Mouse (Mus musculus): Measurements from ENCODE around the gene Ern1. TPM values are rescaled to one million over a fixed set of nuclear protein-coding genes. Genes with fewer than 3 reads are reported as not detected.

The Ern1 gene
- polyA plus RNA-seq, 1 experiment from 2014 or later = 3.8 TPM

- no peaks in the 10 kb centered on the region for H3K4me1 ChIP-seq (ENCODE audit: control insufficient read depth, insufficient read depth, low read length)
- H3K4me3 ChIP-seq (ENCODE audit: low read depth, low read length) = no peak overlapping the region
- DNase-seq (ENCODE audit: low spot score) = no peak
- ATAC-seq (replicated peaks; ENCODE audit: insufficient number of reproducible peaks, low FRiP score, low TSS enrichment, low read depth) = no peak
- no peak overlapping the region for H3K9ac ChIP-seq (replicated peaks; ENCODE audit: low read length)
- no peaks in the 10 kb centered on the region for H3K9me3 ChIP-seq (replicated peaks; ENCODE audit: control insufficient read depth, low read length)
- 87% methylated on average over 5 of the region's 5 CpGs for WGBS
- no peak overlapping the region for H3K27ac ChIP-seq (replicated peaks; ENCODE audit: low read depth, low read length)
- H3K36me3 ChIP-seq (replicated peaks; ENCODE audit: control insufficient read depth, insufficient read depth, low read depth, low read length) = no peaks in the 10 kb centered on the region
- no peak overlapping the region for H3K4me2 ChIP-seq (ENCODE audit: low read depth, low read length)
- H3K27me3 ChIP-seq (ENCODE audit: control insufficient read depth, insufficient read depth, low read length) = no peaks in the 10 kb centered on the region
These were observed 50.6 kb downstream of the Ern1 start for GRCm38 (mm10) chr11:106437039-106437438.

- Histone ChIP-seq H3K9ac (replicated peaks; ENCODE audit: low read length) (no peak overlapping the region), H3K27me3 (ENCODE audit: control insufficient read depth, insufficient read depth, low read length) (no peaks in the 10 kb centered on the region), H3K27ac (replicated peaks; ENCODE audit: low read depth, low read length) (no peak overlapping the region), H3K4me3 (ENCODE audit: low read depth, low read length) (no peak overlapping the region), H3K36me3 (replicated peaks; ENCODE audit: control insufficient read depth, insufficient read depth, low read depth, low read length) (no peaks in the 10 kb centered on the region), H3K4me2 (ENCODE audit: low read depth, low read length) (no peak overlapping the region), H3K4me1 (ENCODE audit: control insufficient read depth, insufficient read depth, low read length) (no peaks in the 10 kb centered on the region), H3K9me3 (replicated peaks; ENCODE audit: control insufficient read depth, low read length) (no peaks in the 10 kb centered on the region)
- DNase-seq (ENCODE audit: low spot score) = no peak
- 87% methylated on average over 5 of the region's 5 CpGs for WGBS
- no peak for ATAC-seq (replicated peaks; ENCODE audit: insufficient number of reproducible peaks, low FRiP score, low TSS enrichment, low read depth)
These were observed 57.3 kb downstream of the Ern1 start for GRCm38 (mm10) chr11:106430392-106430791.

GRCm38 (mm10) chr11:106429689-106430088 is 58.0 kb downstream of the Ern1 start:
- WGBS = 83% methylated on average over 4 of the region's 4 CpGs
- Histone ChIP-seq H3K36me3 (replicated peaks; ENCODE audit: control insufficient read depth, insufficient read depth, low read depth, low read length) (no peaks in the 10 kb centered on the region), H3K9me3 (replicated peaks; ENCODE audit: control insufficient read depth, low read length) (no peaks in the 10 kb centered on the region), H3K9ac (replicated peaks; ENCODE audit: low read length) (no peak overlapping the region), H3K4me2 (ENCODE audit: low read depth, low read length) (no peak overlapping the region), H3K27ac (replicated peaks; ENCODE audit: low read depth, low read length) (no peak overlapping the region), H3K4me3 (ENCODE audit: low read depth, low read length) (no peak overlapping the region), H3K27me3 (ENCODE audit: control insufficient read depth, insufficient read depth, low read length) (no peaks in the 10 kb centered on the region), H3K4me1 (ENCODE audit: control insufficient read depth, insufficient read depth, low read length) (no peaks in the 10 kb centered on the region)
- DNase-seq (ENCODE audit: low spot score) (no peak), ATAC-seq (replicated peaks; ENCODE audit: insufficient number of reproducible peaks, low FRiP score, low TSS enrichment, low read depth) (no peak)

- no peak overlapping the region for H3K4me2 ChIP-seq (ENCODE audit: low read depth, low read length)
- no peak overlapping the region for H3K27ac ChIP-seq (replicated peaks; ENCODE audit: low read depth, low read length)
- DNase-seq (ENCODE audit: low spot score) (no peak), ATAC-seq (replicated peaks; ENCODE audit: insufficient number of reproducible peaks, low FRiP score, low TSS enrichment, low read depth) (no peak)
- no peaks in the 10 kb centered on the region for H3K9me3 ChIP-seq (replicated peaks; ENCODE audit: control insufficient read depth, low read length)
- H3K9ac ChIP-seq (replicated peaks; ENCODE audit: low read length) = no peak overlapping the region
- 91% methylated on average over 2 of the region's 2 CpGs for WGBS
- no peaks in the 10 kb centered on the region for H3K27me3 ChIP-seq (ENCODE audit: control insufficient read depth, insufficient read depth, low read length)
- no peaks in the 10 kb centered on the region for H3K36me3 ChIP-seq (replicated peaks; ENCODE audit: control insufficient read depth, insufficient read depth, low read depth, low read length)
- no peaks in the 10 kb centered on the region for H3K4me1 ChIP-seq (ENCODE audit: control insufficient read depth, insufficient read depth, low read length)
- no peak overlapping the region for H3K4me3 ChIP-seq (ENCODE audit: low read depth, low read length)
These were observed 59.1 kb downstream of the Ern1 start for GRCm38 (mm10) chr11:106428556-106428955.

- Histone ChIP-seq H3K27ac (replicated peaks; ENCODE audit: low read depth, low read length) (no peak overlapping the region), H3K4me1 (ENCODE audit: control insufficient read depth, insufficient read depth, low read length) (no peaks in the 10 kb centered on the region), H3K4me3 (ENCODE audit: low read depth, low read length) (no peak overlapping the region), H3K9me3 (replicated peaks; ENCODE audit: control insufficient read depth, low read length) (no peaks in the 10 kb centered on the region), H3K4me2 (ENCODE audit: low read depth, low read length) (no peak overlapping the region), H3K9ac (replicated peaks; ENCODE audit: low read length) (no peak overlapping the region), H3K27me3 (ENCODE audit: control insufficient read depth, insufficient read depth, low read length) (no peaks in the 10 kb centered on the region), H3K36me3 (replicated peaks; ENCODE audit: control insufficient read depth, insufficient read depth, low read depth, low read length) (no peaks in the 10 kb centered on the region)
- DNase-seq (ENCODE audit: low spot score) (no peak), ATAC-seq (replicated peaks; ENCODE audit: insufficient number of reproducible peaks, low FRiP score, low TSS enrichment, low read depth) (no peak)
- WGBS = 81% methylated on average over 4 of the region's 4 CpGs
These were observed 59.5 kb downstream of the Ern1 start for GRCm38 (mm10) chr11:106428106-106428505.

GRCm38 (mm10) chr11:106426447-106426846 is 61.2 kb downstream of the Ern1 start:
- DNase-seq (ENCODE audit: low spot score) (no peak), ATAC-seq (replicated peaks; ENCODE audit: insufficient number of reproducible peaks, low FRiP score, low TSS enrichment, low read depth) (no peak)
- no peaks in the 10 kb centered on the region for H3K27me3 ChIP-seq (ENCODE audit: control insufficient read depth, insufficient read depth, low read length)
- H3K36me3 ChIP-seq (replicated peaks; ENCODE audit: control insufficient read depth, insufficient read depth, low read depth, low read length) = no peaks in the 10 kb centered on the region
- H3K9ac ChIP-seq (replicated peaks; ENCODE audit: low read length) = no peak overlapping the region
- H3K4me1 ChIP-seq (ENCODE audit: control insufficient read depth, insufficient read depth, low read length) = no peaks in the 10 kb centered on the region
- no peak overlapping the region for H3K4me2 ChIP-seq (ENCODE audit: low read depth, low read length)
- H3K27ac ChIP-seq (replicated peaks; ENCODE audit: low read depth, low read length) = no peak overlapping the region
- no peaks in the 10 kb centered on the region for H3K9me3 ChIP-seq (replicated peaks; ENCODE audit: control insufficient read depth, low read length)
- H3K4me3 ChIP-seq (ENCODE audit: low read depth, low read length) = no peak overlapping the region
- 84% methylated on average over 4 of the region's 4 CpGs for WGBS

- Histone ChIP-seq H3K9me3 (replicated peaks; ENCODE audit: control insufficient read depth, low read length) (no peaks in the 10 kb centered on the region), H3K4me3 (ENCODE audit: low read depth, low read length) (no peak overlapping the region), H3K4me1 (ENCODE audit: control insufficient read depth, insufficient read depth, low read length) (no peaks in the 10 kb centered on the region), H3K4me2 (ENCODE audit: low read depth, low read length) (no peak overlapping the region), H3K9ac (replicated peaks; ENCODE audit: low read length) (no peak overlapping the region), H3K27me3 (ENCODE audit: control insufficient read depth, insufficient read depth, low read length) (no peaks in the 10 kb centered on the region), H3K36me3 (replicated peaks; ENCODE audit: control insufficient read depth, insufficient read depth, low read depth, low read length) (no peaks in the 10 kb centered on the region), H3K27ac (replicated peaks; ENCODE audit: low read depth, low read length) (no peak overlapping the region)
- ATAC-seq (replicated peaks; ENCODE audit: insufficient number of reproducible peaks, low FRiP score, low TSS enrichment, low read depth) (no peak), DNase-seq (ENCODE audit: low spot score) (no peak)
- 89% methylated on average over 5 of the region's 5 CpGs for WGBS
These were observed 62.5 kb downstream of the Ern1 start for GRCm38 (mm10) chr11:106425201-106425600.

- no peaks in the 10 kb centered on the region for H3K9me3 ChIP-seq (replicated peaks; ENCODE audit: control insufficient read depth, low read length)
- H3K9ac ChIP-seq (replicated peaks; ENCODE audit: low read length) = no peak overlapping the region
- no peaks in the 10 kb centered on the region for H3K36me3 ChIP-seq (replicated peaks; ENCODE audit: control insufficient read depth, insufficient read depth, low read depth, low read length)
- no peak overlapping the region for H3K4me2 ChIP-seq (ENCODE audit: low read depth, low read length)
- no peak for DNase-seq (ENCODE audit: low spot score)
- no peaks in the 10 kb centered on the region for H3K27me3 ChIP-seq (ENCODE audit: control insufficient read depth, insufficient read depth, low read length)
- 81% methylated on average over 9 of the region's 9 CpGs for WGBS
- H3K27ac ChIP-seq (replicated peaks; ENCODE audit: low read depth, low read length) = no peak overlapping the region
- no peak overlapping the region for H3K4me3 ChIP-seq (ENCODE audit: low read depth, low read length)
- no peaks in the 10 kb centered on the region for H3K4me1 ChIP-seq (ENCODE audit: control insufficient read depth, insufficient read depth, low read length)
- no peak for ATAC-seq (replicated peaks; ENCODE audit: insufficient number of reproducible peaks, low FRiP score, low TSS enrichment, low read depth)
These were observed 68.2 kb downstream of the Ern1 start for GRCm38 (mm10) chr11:106419262-106420102.

Data from embryonic facial prominence, embryonic 11.5 days (tissue).